Mouse (Mus musculus) mature B cell (primary cell): ENCODE measurements around the gene Krtap2-4.

ENCODE experiments used
- in situ Hi-C: fragments of 300-500 bp; cut with MboI; formaldehyde crosslinking; loops from 2 replicates; pipeline ENCODE4 v1.14.3; 2019

Gene Krtap2-4

DNA sequence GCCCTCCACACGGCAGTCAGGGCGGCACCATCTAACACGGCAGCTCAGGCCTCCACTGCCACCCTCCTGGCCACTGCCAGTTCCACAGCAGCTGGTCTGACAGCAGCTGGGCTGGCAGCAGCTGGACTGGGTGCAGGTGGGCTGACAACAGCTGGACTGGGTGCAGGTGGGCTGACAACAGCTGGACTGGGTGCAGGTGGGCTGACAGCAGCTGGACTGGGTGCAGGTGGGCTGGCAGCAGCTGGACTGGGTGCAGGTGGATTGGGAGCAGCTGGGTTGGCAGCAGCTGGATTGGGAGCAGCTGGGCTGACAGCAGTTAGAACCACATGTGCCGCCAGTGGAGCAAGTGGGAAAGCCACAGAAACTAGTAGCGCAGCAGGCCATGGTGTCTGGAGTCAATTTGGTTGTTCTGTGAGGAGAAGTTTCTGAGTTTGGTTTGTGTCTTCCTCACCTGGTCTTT is 31.4 kb downstream of the Krtap2-4 start, which contains the start of gene Krtap1-4:
Krtap1-4 (minus strand) TSS at position 410 of the 460 bp plus-strand sequence.
- in situ Hi-C loops = no loop called here

GRCm38 (mm10) chr11:99581564-99581963 is 33.1 kb downstream of the Krtap2-4 start:
- in situ Hi-C loops = no loop called here

DNA sequence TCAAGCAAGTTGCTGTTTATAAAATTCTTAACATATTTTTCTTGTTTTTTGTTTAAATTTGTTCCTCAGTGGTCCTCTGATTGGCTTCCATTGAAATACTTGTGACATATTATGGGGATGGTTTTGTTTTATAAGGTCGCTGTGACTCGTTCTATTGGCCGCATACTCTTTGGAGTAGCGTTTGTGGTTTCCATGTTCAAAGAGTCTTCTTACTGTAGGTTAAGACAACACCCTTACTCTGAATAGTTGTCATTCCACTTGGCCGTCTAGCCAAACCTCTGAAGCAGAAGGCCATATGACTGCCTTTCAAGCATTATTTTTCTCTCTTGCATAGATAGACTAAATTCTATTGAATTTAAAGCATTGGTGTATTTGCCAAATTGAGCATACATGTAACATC is 33.6 kb downstream of the Krtap2-4 start:
- in situ Hi-C loops = no loop called here

GRCm38 (mm10) chr11:99580636-99581035 is 34.0 kb downstream of the Krtap2-4 start, which contains the start of gene Krtap1-5:
Gene Krtap1-5, minus strand, starts transcription at chr11:99581016.
- in situ Hi-C loops = no loop called here

DNA sequence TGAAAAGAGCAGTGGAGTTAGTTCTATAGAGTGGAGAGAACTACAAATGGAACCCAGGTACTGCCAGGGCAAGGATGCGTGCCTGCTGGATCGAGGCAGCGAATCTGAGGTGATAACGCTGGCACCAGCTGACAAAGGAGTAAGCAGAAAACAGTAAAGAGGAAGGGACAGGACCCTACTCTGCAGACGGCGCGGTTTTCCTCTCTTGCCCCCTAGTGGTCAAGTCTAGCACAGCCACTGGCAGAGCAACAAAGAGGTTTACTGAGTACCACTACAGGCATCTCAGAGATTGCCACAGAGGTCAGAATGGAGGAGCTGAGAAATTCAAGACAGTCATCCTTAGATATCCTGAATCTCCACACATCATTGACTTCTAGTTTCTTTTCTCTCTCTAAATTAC is 40.5 kb downstream of the Krtap2-4 start:
- in situ Hi-C loops = no loop called here

GRCm38 (mm10) chr11:99573164-99573563 is 41.5 kb downstream of the Krtap2-4 start:
- in situ Hi-C loops = no loop called here

- in situ Hi-C loops = no loop called here
Observed at GRCm38 (mm10) chr11:99566530-99566929, 48.1 kb downstream of the Krtap2-4 start, which contains the start of gene Krtap3-1. Gene Krtap3-1, minus strand, starts transcription at chr11:99566630.
